Mouse (Mus musculus) C2C12 (cell line): ENCODE measurements at regions not wholly inside any gene's neighbourhood (a gene's known extent, or its start where the extent isn't known, plus 50 kb on each side); places are given as distances from the start of the nearest gene placed in this dataset.
"Not testable (repeated sequence)": the region's sequence is repeated elsewhere in the genome, so short reads cannot be mapped to it uniquely, and the experiment has no call there.

Experiments
- H3K27me3 ChIP-seq: one replicate; pipeline ENCODE4 v1.6.1; 2011; ENCODE audit not compliant: control insufficient read depth, insufficient read depth, insufficient read length
- H3K36me3 ChIP-seq: one replicate; pipeline ENCODE4 v1.6.1; 2011; ENCODE audit not compliant: control insufficient read depth, insufficient read depth
- H3K4me3 ChIP-seq: one replicate; pipeline ENCODE4 v1.5.1; 2011; ENCODE audit warnings: mild to moderate bottlenecking, control low read depth; ENCODE audit not compliant: poor library complexity, insufficient read depth, severe bottlenecking
- H3K79me2 ChIP-seq: one replicate; pipeline ENCODE4 v1.6.1; 2011; ENCODE audit not compliant: control insufficient read depth, insufficient read depth
- H3K79me3 ChIP-seq: one replicate; pipeline ENCODE4 v1.6.1; 2011; ENCODE audit warnings: low read depth, control low read depth
- H3ac ChIP-seq: one replicate; pipeline ENCODE3; 2011; ENCODE audit warnings: low read depth; ENCODE audit not compliant: control insufficient read depth, insufficient read length
- CEBPB ChIP-seq: IDR thresholded peaks from one replicate; pipeline ENCODE4 v1.6.1; 2011; ENCODE audit warnings: low read depth, mild to moderate bottlenecking, control low read depth, moderate library complexity
- CTCF ChIP-seq: IDR thresholded peaks from one replicate; pipeline ENCODE4 v1.5.1; 2011; ENCODE audit not compliant: control insufficient read depth, insufficient read depth, insufficient read length
- MAX ChIP-seq: IDR thresholded peaks from one replicate; pipeline ENCODE4 v1.6.1; 2011; ENCODE audit warnings: mild to moderate bottlenecking, control low read depth
- MYOD1 ChIP-seq: IDR thresholded peaks from one replicate; pipeline ENCODE4 v1.6.1; 2011; ENCODE audit warnings: low read depth; ENCODE audit not compliant: control insufficient read depth, insufficient read length
- USF1 ChIP-seq: IDR thresholded peaks from one replicate; pipeline ENCODE4 v1.6.1; 2011; ENCODE audit warnings: low read depth, mild to moderate bottlenecking, control low read depth, moderate library complexity

DNA sequence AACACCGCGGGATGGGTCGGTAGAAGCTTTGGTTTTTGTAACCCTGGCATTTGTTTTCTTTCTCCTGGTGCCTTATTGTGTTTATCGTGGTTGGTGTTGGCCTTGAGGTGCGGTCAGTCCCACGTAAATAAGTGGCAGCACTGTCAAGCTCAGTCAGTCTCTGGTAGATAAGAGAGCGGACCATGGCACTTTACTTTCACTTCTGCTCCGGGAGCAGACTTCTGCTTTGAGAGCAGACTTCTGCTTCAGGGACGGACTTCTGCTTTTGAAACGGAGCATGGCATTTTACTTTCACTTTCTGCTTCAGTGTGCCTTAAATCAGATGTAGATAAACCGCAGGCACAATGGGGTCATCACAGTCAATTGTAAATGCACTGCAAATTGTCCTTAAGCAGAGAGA lies 54.3 kb upstream of the Ccdc66 start:
- H3K4me3 ChIP-seq, H3K79me3 ChIP-seq, H3K79me2 ChIP-seq, H3ac ChIP-seq, H3K27me3 ChIP-seq, H3K36me3 ChIP-seq: not testable (repeated sequence)

DNA sequence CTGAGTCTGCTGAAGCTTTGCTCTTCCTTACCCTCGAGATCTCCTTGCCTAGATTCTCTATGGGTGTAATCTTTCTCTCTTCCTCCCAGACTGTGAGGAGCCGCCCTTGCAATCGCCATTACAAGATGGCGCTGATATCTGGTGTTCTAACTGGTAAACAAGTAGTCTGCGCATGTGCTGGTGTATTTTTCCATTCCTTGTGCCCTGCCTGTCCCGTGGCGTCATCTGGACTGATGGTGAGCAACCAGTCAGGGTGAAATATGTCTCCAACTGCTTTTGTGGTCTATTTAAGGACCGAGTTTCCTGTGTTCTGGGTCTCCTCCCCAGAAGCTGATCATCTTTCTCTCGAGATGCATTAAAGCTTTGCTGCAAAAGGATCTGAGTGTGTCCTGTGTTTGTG lies 53.7 kb upstream of the Ccdc66 start:
- not testable (repeated sequence) for H3K79me3 ChIP-seq, H3K79me2 ChIP-seq, H3K4me3 ChIP-seq, H3K27me3 ChIP-seq, H3K36me3 ChIP-seq, H3ac ChIP-seq

DNA sequence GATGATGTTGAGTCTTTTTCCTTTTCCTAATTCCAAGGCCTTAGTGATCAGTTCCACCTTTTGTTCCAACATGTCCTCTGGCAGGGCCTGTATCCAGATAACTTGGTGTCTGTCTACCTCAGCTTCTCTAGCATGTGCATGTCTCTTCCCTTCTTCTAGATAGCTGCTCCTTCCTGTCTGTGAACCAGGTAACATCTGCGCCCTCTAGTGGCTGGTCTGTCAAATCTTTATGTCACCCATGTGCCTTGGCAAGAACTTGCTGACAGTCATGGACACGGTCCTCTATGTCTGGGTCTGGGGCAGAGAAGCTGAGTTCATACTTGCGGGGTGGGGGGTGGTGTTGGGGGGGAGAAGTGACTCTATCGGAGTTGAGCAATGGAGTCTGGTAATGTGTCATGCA lies 52.2 kb upstream of the Ccdc66 start:
- H3K79me2 ChIP-seq: no peaks in the 10 kb centered on the region
- H3K4me3 ChIP-seq: no peak overlapping the region
- no peaks in the 10 kb centered on the region for H3K36me3 ChIP-seq
- no peaks in the 10 kb centered on the region for H3K27me3 ChIP-seq
- no peak for TF ChIP-seq USF1
- peak; percentile 11 for TF ChIP-seq CTCF
- TF ChIP-seq MAX: no peak
- H3ac ChIP-seq: no peak overlapping the region
- H3K79me3 ChIP-seq: no peaks in the 10 kb centered on the region

GRCm38 (mm10) chr14:27558794-27559491 lies 50.7 kb upstream of the Ccdc66 start:
- Histone ChIP-seq H3K4me3 (no peak overlapping the region), H3ac (no peak overlapping the region), H3K36me3 (no peaks in the 10 kb centered on the region), H3K27me3 (no peaks in the 10 kb centered on the region), H3K79me3 (no peaks in the 10 kb centered on the region), H3K79me2 (no peaks in the 10 kb centered on the region)
- no peak for TF ChIP-seq CEBPB
- TF ChIP-seq MYOD1: no peak
